Mouse (Mus musculus) forebrain, embryonic 12.5 days (tissue): ENCODE measurements around the gene Tmem212. TPM values are rescaled to one million over a fixed set of nuclear protein-coding genes. Genes with fewer than 3 reads are reported as not detected.
"Not testable (repeated sequence)": the region's sequence is repeated elsewhere in the genome, so short reads cannot be mapped to it uniquely, and the experiment has no call there.

Experiments
- ATAC-seq: fragments of 200-750 bp; cut with Nextera tagmentation; 2 replicates; pipeline ENCODE4 v1.8.0; 2017; ENCODE audit warnings: moderate TSS enrichment; ENCODE audit not compliant: low FRiP score
- H3K27ac ChIP-seq: fragments of 300-500 bp; sonication (generic); 2 replicates; pipeline ENCODE4 v1.5.1; 2016; ENCODE audit warnings: mild to moderate bottlenecking
- H3K27me3 ChIP-seq: fragments of 300-500 bp; sonication (generic); 2 replicates; pipeline ENCODE4 v1.6.1; 2016; ENCODE audit warnings: mild to moderate bottlenecking
- H3K36me3 ChIP-seq: fragments of 300-500 bp; sonication (generic); replicated peaks from 2 replicates; pipeline ENCODE4 v1.6.1; 2016; ENCODE audit warnings: mild to moderate bottlenecking
- H3K4me1 ChIP-seq: fragments of 300-500 bp; sonication (generic); 2 replicates; pipeline ENCODE4 v1.6.1; 2016
- H3K4me2 ChIP-seq: fragments of 300-500 bp; sonication (generic); 2 replicates; pipeline ENCODE4 v1.6.1; 2016; ENCODE audit warnings: mild to moderate bottlenecking, moderate library complexity
- H3K4me3 ChIP-seq: fragments of 300-500 bp; sonication (generic); replicated peaks from 2 replicates; pipeline ENCODE4 v1.5.1; 2016; ENCODE audit warnings: mild to moderate bottlenecking
- H3K9ac ChIP-seq: fragments of 300-500 bp; sonication (generic); 2 replicates; pipeline ENCODE4 v1.6.1; 2016; ENCODE audit warnings: mild to moderate bottlenecking
- H3K9me3 ChIP-seq: fragments of 300-500 bp; sonication (generic); 2 replicates; pipeline ENCODE4 v1.6.1; 2016
- WGBS: fragments of 180-500 bp; shearing (Covaris S2); methylation state at CpG from one replicate; pipeline ENCODE4 v1.1.7; 2016; 5-methylcytosine and 5-hydroxymethylcytosine counted together
- polyA plus RNA-seq: library from polyadenylated mRNA; unstranded; fragments of >200 nt; fragmentation: Nextera tagmentation; extraction: Ambion mirVana; gene quantifications from 2 replicates; pipeline ENCODE4 v1.2.1, GENCODE M21; 2016

Tmem212 gene
- not detected in 2 replicates for polyA plus RNA-seq

- 49% methylated on average over 8 of the region's 8 CpGs for WGBS
- Histone ChIP-seq H3K27me3 (no peaks in the 10 kb centered on the region), H3K4me3 (no peak within 1 kb of the TSS), H3K4me1 (0 out of 2 replicates have a peak, but pooled peaks cover 2% of the 10 kb centered on the region), H3K36me3 (no peaks in the 10 kb centered on the region), H3K9me3 (no peaks in the 10 kb centered on the region), H3K4me2 (no peak within 1 kb of the TSS), H3K27ac (no peak within 1 kb of the TSS), H3K9ac (no peak within 1 kb of the TSS)
- ATAC-seq: no peak
Observed at GRCm38 (mm10) chr3:27896318-27896892, at the start of gene Tmem212. Gene Tmem212, minus strand, starts transcription at chr3:27896368.

DNA sequence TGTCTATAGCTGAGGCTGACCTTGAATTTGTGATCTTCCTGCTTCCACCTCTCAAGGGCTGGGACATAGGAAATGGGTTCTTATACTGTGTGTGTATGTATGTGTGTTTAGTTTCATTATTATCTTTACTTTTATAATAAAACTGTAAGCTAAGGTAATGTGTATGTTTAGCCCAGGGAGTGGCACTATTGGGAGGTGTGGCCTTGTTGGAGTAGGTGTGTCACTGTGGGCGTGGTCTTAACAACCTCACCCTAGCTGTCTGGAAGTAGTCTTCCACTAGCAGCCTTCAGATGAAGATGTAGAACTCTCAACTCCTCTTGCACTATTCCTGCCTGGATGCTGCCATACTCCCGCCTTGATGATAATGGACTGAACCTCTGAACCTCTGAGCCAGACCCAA, 49.2 kb upstream of the Tmem212 start:
- not testable (repeated sequence) for H3K4me2 ChIP-seq, H3K9ac ChIP-seq, ATAC-seq, H3K27ac ChIP-seq, H3K4me1 ChIP-seq, H3K27me3 ChIP-seq, H3K4me3 ChIP-seq, H3K9me3 ChIP-seq, H3K36me3 ChIP-seq
- WGBS: 89% methylated on average over 2 of the region's 2 CpGs

- ATAC-seq: no peak
- no peaks in the 10 kb centered on the region for H3K9me3 ChIP-seq
- 89% methylated on average over 7 of the region's 7 CpGs for WGBS
- H3K4me3 ChIP-seq: no peak overlapping the region
- H3K9ac ChIP-seq: no peak overlapping the region
- H3K4me1 ChIP-seq: peaks cover 16% of the 10 kb centered on the region
- H3K27ac ChIP-seq: no peak overlapping the region
- no peak overlapping the region for H3K4me2 ChIP-seq
- peaks cover 9% of the 10 kb centered on the region for H3K27me3 ChIP-seq
- H3K36me3 ChIP-seq: no peaks in the 10 kb centered on the region
Observed at GRCm38 (mm10) chr3:27942991-27943390, 46.8 kb upstream of the Tmem212 start.

GRCm38 (mm10) chr3:27941634-27942033, 45.5 kb upstream of the Tmem212 start:
- Histone ChIP-seq H3K4me2 (no peak overlapping the region), H3K27ac (no peak overlapping the region), H3K9ac (no peak overlapping the region), H3K27me3 (peaks cover 20% of the 10 kb centered on the region), H3K36me3 (no peaks in the 10 kb centered on the region), H3K9me3 (no peaks in the 10 kb centered on the region), H3K4me3 (no peak overlapping the region), H3K4me1 (peaks cover 16% of the 10 kb centered on the region)
- ATAC-seq: no peak
- 87% methylated on average over 3 of the region's 3 CpGs for WGBS

GRCm38 (mm10) chr3:27938381-27939323, 42.5 kb upstream of the Tmem212 start, which contains the start of gene Pld1:
Gene Pld1, plus strand, starts transcription at chr3:27938695.
- no peak within 1 kb of the TSS for H3K27ac ChIP-seq

GRCm38 (mm10) chr3:27937144-27938110, 41.3 kb upstream of the Tmem212 start:
- Histone ChIP-seq H3K36me3 (no peaks in the 10 kb centered on the region), H3K9me3 (no peaks in the 10 kb centered on the region), H3K4me1 (peaks cover 16% of the 10 kb centered on the region), H3K27me3 (peaks cover 20% of the 10 kb centered on the region), H3K4me3 (no peak overlapping the region), H3K27ac (no peak overlapping the region), H3K4me2 (peak overlapping the region; percentile 98), H3K9ac (no peak overlapping the region)
- 80% methylated on average over 13 of the region's 13 CpGs for WGBS
- no peak for ATAC-seq

More at GRCm38 (mm10) chr3:27938381-27939323, 42.5 kb upstream of the Tmem212 start, which contains the start of gene Pld1:
- peak within 1 kb of the TSS; percentile 59 for H3K9ac ChIP-seq
- peaks cover 20% of the 10 kb centered on the region for H3K27me3 ChIP-seq
- H3K9me3 ChIP-seq: no peaks in the 10 kb centered on the region
- peaks cover 16% of the 10 kb centered on the region for H3K4me1 ChIP-seq
- under 1% methylated on average over 68 of the region's 68 CpGs for WGBS
- ATAC-seq: peak; percentile 88
- peak within 1 kb of the TSS; percentile 58 for H3K4me3 ChIP-seq
- peak within 1 kb of the TSS; percentile 98 for H3K4me2 ChIP-seq
- H3K36me3 ChIP-seq: no peaks in the 10 kb centered on the region

GRCm38 (mm10) chr3:27936731-27937130, 40.6 kb upstream of the Tmem212 start:
- no peak for ATAC-seq
- H3K36me3 ChIP-seq: no peaks in the 10 kb centered on the region

DNA sequence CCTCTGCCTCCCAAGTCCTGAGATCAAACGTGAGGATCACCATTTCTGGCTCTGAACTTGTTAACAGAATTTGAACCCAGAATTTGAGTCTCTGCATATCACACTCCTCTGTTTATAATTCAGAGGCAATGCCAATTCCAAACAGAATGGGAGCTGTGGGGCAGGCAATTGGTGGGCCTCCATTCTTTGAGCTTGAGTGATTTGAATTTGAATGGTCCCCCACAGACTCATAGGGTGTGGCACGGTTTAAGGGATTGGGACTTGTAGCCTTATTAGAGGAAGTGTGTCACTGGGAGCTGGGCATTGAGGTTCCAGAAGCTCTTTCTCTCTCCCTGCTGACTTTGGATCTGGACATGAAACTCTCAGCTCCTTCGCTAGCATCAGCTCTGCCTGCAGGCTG, 39.5 kb upstream of the Tmem212 start:
- H3K4me3 ChIP-seq: no peak overlapping the region
- no peaks in the 10 kb centered on the region for H3K36me3 ChIP-seq
- H3K4me1 ChIP-seq: peaks cover 16% of the 10 kb centered on the region
- no peak overlapping the region for H3K9ac ChIP-seq
- 47% methylated on average over 3 of the region's 3 CpGs for WGBS
- no peak overlapping the region for H3K4me2 ChIP-seq
- peaks cover 20% of the 10 kb centered on the region for H3K27me3 ChIP-seq
- H3K9me3 ChIP-seq: no peaks in the 10 kb centered on the region
- H3K27ac ChIP-seq: no peak overlapping the region
- no peak for ATAC-seq

More at GRCm38 (mm10) chr3:27936731-27937130, 40.6 kb upstream of the Tmem212 start:
- H3K4me2 ChIP-seq: no peak overlapping the region
- H3K27me3 ChIP-seq: peaks cover 20% of the 10 kb centered on the region
- H3K4me3 ChIP-seq: no peak overlapping the region
- WGBS: 84% methylated on average over 5 of the region's 5 CpGs
- H3K9me3 ChIP-seq: no peaks in the 10 kb centered on the region
- no peak overlapping the region for H3K27ac ChIP-seq
- H3K9ac ChIP-seq: no peak overlapping the region
- peaks cover 16% of the 10 kb centered on the region for H3K4me1 ChIP-seq

- Histone ChIP-seq H3K4me2 (no peak overlapping the region), H3K9me3 (no peaks in the 10 kb centered on the region), H3K9ac (no peak overlapping the region), H3K4me1 (no peaks in the 10 kb centered on the region), H3K36me3 (no peaks in the 10 kb centered on the region), H3K27me3 (peaks cover 5% of the 10 kb centered on the region; the same call in 1 of the 2 replicates), H3K27ac (no peak overlapping the region), H3K4me3 (no peak overlapping the region)
- ATAC-seq: no peak
- WGBS: 88% methylated on average over 5 of the region's 5 CpGs
Observed at GRCm38 (mm10) chr3:27932391-27932790, 36.2 kb upstream of the Tmem212 start.

DNA sequence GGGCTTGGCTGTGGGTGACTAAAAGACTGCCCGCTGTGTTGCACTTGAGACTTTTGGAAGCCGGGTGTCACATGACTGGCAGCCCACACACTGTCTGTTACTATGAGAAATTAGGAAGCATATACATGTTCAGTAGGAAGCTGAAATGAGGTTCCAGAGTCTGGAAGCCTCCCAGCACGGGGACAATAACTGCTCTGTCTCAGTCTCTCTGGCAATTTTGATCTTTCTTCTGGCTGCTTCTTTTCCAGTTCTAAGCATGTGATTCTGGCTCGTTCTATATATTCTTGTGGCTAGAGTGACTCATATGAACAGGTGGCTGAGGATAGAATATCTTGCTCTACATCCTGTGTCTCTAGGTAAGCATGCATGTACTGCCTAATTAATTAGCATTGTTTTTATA, 33.1 kb upstream of the Tmem212 start:
- Histone ChIP-seq H3K27ac (no peak overlapping the region), H3K36me3 (no peaks in the 10 kb centered on the region), H3K4me1 (no peaks in the 10 kb centered on the region), H3K27me3 (no peaks in the 10 kb centered on the region), H3K4me3 (no peak overlapping the region), H3K4me2 (no peak overlapping the region), H3K9me3 (no peaks in the 10 kb centered on the region), H3K9ac (no peak overlapping the region)
- ATAC-seq: no peak
- 89% methylated on average over 4 of the region's 4 CpGs for WGBS

DNA sequence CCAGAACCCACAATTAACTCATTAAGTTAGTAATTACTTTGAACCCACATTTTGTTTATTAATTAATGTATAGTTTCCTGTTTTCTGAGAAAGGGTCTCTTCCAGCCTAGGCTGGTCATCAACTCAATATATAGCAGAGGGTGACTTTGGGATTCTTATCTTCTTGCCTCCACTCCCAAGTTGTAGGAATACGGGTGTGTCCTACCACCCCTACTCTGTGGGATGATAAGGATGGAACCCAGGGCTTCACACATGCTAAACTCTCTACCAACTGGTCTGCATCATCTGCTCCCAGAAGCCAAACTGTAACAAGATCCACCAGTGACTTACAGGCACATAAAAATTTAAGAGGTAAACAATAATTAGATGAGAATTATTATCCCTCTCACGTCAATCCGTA, 27.9 kb upstream of the Tmem212 start:
- H3K4me2 ChIP-seq: no peak overlapping the region
- no peak overlapping the region for H3K27ac ChIP-seq
- H3K4me3 ChIP-seq: no peak overlapping the region
- no peaks in the 10 kb centered on the region for H3K9me3 ChIP-seq
- H3K36me3 ChIP-seq: no peaks in the 10 kb centered on the region
- no peak for ATAC-seq
- no peaks in the 10 kb centered on the region for H3K4me1 ChIP-seq
- no peak overlapping the region for H3K9ac ChIP-seq
- WGBS: 87% methylated on average over 3 of the region's 3 CpGs
- no peaks in the 10 kb centered on the region for H3K27me3 ChIP-seq
